Mouse (Mus musculus) cerebellum, postnatal 14 days (tissue): ENCODE data around the gene Tagap.
A peak's percentile ranks its signal among the peaks of the same experiment; 100 is the strongest.
"Not testable (repeated sequence)": the region's sequence is repeated elsewhere in the genome, so short reads cannot be mapped to it uniquely, and the experiment has no call there.

ENCODE experiments used
- DNase-seq, 2 experiments: peaks; one replicate each; pipeline ENCODE4 v3.0.0; 2021; ENCODE audit warnings: mixed read lengths in 2 of 2

Gene Tagap

DNA sequence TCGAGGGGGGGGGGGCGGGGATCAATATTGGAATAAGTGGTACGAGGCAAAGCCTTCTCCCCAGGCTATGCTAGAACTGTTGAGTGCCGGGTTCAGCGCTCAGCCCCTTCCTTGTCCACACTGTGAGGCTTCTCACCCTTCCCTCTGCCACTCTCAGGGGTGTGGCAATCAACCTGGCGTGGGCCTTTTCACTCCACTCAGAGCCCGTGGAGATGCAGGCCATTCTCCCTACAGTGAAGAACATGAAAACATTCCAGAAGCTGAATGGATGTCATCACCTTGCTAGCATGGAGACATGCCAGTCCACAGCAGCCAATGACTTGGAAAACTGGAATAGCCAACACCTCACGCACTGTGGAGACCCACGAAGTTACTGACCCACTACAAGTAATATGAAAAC, 10.0 kb upstream of the Tagap start:
- DNase-seq: no peak

DNA sequence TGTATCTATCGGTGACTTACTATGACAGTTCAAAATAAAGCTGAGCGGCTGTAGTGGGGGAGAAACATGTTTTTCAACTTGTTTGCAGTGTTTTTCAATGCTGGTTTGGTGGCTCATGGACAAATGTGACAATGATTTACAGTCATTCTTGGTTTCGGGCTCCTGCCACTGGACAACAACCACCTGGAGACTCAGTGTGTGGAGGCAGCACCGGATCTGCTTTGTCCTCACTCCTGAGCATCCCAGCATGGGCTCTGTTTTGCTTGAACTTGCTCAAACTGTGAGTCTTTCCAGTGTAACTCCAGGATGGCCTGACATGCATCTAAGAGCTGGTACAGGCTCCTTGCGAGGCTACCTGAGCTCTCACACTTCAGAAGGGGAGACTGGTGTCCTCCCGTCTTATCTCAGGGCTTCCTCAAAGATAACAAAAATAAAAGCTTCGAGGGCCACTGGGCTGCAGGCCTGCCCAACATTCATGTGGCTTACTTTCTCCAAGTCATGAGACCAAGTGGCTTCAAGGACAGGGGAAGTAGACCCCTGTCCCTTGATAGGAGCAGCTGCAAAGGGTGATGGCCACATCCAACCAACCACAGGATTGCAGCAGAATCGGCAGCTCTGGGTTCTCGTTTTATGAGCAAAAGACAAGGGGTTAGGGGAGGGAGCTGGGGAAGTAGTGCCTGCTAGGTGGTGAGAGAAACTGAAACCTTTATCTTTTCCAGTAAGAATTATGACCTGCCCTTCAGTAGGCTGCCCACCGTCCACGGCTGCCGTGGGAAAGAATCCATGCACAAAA, 8.8 kb upstream of the Tagap start:
- no peak for DNase-seq

DNA sequence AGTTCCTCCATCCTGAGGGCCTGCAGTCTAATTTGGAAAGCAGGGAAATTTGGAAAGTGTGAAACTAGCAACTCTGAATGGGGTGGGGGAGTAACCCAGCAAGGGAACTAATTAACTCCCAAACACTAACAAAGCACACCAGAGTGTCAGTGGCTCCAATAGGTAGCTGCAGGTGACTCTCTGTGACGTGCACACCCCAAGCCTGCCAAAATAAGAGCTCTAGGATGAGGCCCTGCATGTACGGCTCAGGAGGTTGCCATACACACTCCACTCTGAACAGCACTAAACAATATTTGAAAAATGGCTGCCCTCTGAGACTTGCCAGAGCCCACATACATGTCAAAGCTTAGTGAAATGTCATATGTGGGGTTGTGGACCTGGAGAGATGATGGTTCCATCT, 7.4 kb upstream of the Tagap start:
- DNase-seq: no peak

DNA sequence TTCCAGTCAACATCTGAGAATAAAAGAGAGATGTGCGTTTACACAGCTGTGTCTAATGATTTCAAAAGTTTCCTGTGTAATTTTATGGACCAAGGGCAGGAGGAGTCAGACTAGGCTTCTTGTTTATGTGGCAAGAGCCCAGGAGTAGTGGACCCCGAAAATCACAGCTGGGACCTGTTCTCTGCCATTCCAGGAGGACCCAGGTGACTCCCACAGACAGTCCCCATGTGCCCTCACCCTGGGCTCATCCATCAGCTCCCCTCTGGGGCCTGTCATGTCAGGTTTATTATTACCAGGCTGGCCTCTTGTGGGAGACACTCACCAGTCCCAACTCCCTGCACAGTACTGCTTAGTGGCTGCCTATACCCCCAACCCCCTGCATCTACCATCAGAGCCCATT, 6.6 kb upstream of the Tagap start:
- DNase-seq: no peak

DNA sequence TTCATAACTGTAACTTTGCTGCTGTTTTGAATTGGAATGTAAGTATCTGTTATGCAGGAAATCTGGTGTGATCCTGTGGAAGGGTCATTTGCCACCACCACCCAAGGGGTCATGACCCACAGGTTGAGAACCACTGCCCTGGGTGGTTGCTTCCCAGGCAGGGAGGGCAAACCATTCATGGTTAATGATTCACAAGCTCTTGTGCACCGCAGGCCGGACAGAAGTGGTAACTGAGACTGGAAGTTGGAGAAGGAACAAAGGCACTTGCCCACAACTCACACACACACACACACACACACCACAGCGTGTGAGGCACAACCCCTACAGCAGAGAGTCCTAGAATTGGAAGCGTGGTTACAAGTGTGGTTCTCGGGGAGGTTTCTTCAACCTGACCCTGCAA, 3.2 kb upstream of the Tagap start:
- no peak for DNase-seq

DNA sequence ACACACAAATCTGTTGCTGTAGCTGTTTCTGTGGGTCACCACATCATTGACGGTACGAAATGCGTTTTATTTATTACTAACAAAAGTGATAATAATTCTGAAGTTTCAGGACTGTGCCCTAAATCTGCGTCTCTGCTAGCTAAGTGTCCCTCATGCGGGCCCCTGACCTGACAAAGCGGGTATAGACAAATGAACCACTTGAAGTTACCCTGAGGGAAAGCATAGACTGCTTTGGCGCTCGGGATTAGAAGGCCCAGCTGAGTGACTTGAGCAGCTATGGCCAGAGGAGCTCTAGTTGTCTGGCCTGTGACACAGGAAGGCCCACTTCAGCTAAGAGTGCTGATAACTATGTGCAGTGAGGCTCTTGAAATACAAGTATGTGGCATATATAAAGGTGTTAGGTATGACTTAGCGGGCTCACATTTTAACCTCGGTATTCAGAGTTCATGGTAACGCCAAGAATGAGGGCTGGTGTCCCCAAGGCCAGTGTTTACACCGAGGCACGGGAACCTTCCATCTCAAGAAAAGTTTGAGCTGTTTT, 1.5 kb upstream of the Tagap start:
- DNase-seq: no peak

DNA sequence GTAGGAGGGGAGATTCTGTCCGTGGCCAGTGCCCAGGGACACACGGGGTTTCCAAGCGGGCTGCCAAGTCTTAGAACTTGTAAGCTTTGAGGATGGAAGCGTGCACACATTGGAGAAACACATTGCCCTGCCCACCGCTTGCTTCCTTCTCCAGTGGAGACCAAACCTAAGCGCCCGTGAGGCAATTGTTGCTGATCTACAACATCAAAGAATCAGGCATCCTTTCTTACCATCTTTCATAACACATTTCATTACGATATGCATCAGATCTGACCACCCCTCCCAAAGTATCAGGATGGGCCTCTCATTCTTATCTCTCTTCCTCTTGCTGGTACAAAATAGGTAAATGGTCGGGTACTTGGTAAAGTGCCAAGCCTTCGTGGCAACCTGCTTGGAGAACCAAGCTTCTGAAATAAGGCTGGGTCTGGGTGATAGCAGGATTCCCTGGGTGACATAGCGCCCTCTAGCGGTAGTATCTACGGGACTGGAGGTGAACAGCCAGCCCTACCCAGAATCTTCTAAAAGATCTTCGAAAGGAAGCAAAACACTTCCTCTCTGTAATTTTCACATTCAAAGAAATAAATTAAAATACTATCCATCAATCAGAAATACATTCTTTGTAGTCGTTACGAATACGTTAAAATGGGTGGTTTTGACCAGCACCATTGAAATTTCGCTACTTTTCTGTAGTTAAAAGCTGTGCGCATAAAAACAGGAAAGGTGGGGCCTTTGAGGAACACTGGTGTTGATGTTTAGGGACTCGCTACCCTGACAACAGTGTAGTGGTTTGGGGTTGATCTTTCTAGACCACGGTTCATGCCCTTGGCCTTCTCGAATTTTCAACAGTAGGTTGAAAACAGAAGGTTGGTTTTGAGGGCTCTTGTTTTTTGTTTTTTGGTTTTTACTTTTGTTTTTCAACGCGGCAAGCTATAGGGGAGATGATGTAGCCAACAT, 2.1 kb downstream of the Tagap start:
- peak; percentile 85 to 93 for DNase-seq

DNA sequence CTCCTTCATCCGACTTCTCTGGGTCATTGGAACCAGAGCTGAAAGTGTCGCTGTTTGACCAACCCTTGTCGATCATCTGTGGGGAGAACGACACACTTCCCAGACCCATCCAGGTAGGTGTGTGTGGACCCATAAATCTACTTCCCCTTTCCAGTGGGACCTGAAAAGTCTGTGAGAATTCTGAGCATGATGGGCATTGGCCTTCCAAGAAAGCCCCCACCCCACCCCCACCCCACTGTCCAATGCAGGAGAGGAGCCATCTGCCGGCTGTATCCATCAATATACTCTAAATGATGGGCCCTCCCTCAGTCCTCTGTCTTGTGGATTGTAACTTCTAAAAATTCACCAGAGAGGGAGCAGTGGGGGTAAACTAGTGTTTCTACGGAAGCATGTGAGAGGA, 2.9 kb downstream of the Tagap start:
- no peak for DNase-seq

DNA sequence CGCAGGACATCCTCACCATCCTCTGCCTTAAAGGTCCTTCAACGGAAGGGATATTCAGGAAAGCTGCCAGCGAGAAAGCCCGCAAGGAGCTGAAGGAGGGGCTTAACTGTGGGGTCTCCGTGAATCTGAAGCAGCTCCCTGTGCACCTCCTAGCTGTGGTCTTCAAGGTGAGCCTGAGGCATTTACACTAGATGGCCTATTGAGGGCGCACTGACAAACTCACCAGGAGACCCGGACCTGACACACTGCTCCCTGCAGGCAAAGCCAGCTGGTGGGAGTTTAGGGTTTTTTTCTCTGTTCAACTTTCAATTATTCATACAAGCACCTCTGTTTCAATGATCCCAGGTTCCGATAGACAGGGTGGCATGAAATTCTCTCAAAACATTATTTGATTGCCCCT, 3.5 kb downstream of the Tagap start:
- peak in 1 of 2 experiments; percentile 11 for DNase-seq

DNA sequence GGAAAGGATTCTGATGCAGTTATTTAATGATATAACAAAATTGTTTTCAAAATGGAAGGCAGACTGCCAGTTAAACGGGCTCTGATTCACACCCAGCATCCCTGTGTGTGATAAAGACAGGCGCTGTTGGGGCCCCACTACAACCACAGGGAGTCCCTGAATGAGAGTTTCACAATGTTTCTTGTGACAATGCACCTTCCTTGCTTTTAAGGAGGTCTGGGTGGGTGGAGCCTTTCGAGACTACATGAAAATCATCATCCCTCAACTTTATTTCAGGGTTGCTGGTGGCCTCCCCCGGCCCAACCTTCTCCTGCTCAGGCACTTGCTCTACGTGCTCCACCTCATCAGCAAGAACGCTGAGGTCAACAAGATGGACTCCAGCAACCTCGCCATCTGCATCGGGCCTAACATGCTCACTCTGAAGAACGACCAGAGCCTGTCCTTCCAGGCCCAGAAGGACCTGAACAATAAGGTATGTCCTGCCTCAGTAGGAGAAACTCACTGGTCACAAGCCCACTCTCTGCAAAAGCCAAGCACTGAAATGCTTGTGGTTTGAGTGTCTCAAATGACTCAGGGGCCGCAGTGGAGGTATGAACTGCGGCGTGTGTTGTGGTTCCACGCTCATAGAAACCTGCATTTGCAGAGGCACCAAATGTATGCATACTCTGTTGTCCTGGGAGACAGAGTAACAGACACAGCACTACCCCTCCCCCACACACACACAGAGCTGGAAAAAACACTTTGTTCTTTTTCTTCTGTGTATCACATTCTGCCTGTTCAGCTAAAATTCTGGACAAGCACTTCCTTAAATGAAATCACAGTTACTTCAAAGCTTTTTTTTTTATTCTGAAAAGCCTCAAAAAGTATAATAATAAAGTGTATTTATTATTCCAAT, 5.5 kb downstream of the Tagap start:
- no peak for DNase-seq

DNA sequence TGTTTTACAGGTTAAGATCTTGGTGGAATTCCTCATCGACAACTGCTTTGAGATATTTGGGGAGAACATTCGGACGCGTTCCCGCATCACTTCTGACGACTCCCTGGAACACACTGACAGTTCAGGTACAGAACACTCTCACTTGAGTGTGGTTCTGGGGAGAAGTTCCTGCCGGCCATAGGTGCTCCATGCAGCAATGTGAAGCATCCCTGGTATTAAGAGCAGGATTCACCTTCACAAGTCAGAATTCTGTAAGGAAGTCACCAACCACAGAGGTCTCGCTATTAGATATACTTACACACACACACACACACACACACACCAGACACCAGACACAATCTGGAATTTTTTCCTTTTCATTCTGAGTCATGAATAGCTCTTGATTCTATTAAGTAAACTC, 6.3 kb downstream of the Tagap start:
- DNase-seq: not testable (repeated sequence)

DNA sequence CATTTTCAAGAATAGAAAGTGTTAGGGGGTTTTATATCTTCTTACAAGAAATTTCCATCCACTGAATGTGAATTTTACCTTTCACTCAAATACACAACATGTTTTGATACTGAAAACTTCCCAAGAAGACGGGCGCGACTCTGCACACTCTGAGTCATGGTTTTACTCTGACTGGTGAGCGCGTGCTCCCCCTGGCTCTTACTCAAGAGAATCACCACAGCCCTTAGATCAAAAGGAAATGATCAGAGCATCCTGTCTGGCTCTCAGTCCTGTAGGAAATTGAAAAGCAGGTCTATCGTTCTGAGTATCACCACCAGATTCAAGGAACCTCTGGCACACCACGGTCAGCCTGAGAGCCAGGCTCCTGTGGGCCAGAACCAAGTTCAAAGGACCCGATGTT, 13.8 kb downstream of the Tagap start:
- DNase-seq: peak; percentile 15 to 34

DNA sequence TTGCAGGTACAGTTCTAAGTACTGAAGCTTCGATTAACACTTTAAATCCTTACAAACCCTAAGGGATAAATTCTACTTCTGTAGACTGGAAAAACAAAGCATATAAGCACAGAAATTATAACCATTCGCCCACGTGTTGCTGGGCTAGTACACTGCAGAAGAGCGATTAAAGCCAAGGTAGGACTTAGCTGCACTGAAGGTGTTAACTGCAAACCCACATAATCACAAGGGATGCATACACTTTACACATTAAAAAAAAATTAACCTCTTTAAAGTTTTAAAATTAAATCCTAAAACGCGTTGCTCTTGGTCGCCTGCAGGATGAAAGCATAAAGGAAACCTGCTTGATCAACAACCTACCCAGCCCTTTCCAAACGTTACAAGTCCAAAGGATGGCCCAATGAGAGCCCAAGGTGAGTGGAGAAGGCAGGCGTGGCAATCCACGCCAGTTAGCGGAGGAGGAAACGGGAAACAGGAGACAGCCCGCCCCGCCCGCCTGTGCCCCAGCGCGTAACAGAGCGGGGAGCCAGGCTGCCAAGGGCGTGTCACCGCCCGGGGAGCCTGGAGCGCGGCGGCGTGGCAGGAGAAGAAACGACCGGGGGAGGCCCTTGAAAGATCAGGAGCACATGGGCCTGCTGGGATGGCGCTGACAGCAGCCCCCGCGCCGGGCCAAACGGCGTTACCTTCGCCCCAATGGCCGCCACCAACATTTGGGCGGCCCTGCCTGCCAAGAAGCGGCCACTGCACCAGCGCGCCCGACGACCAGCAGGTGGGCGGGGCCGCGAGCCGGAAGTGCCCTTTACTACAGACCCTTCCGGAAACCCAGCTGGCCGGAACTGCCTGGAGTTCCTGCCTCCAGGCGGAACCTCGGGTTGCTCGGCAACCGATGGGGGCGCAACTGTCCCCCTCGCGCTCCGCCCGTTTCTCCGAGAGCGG, 19.6 kb downstream of the Tagap start, which contains the start of gene Rsph3a:
Gene Rsph3a, plus strand, starts transcription at position 498 of the 936 bp plus-strand sequence.
- peak; percentile 90 for DNase-seq

DNA sequence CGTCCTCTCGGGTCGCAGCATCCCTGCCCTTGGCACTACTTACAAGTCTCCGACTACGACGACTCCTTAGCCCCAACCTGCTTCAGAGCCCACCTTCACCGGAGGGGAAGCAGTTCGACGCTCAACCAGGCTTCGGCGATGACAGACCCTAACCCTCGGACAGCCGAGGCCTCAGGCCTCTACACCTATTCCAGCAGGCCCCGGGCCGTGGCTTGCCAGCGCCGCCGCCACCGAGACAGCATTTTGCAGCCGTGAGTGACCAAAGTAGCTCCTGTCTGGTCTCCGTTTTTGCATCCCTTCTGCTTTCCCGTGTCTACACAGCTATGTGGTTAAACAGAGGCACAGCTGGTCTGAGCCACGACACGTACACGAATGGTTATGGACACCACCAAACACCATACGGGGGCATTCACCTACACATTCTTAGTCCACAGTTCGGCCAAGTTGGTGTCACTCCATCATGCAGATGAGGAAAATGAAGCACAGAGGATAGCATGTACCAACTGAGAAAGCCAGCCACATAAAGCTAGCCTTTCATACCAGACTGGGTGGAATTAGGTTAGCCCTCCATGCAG, 20.3 kb downstream of the Tagap start:
- DNase-seq: not testable (repeated sequence)

DNA sequence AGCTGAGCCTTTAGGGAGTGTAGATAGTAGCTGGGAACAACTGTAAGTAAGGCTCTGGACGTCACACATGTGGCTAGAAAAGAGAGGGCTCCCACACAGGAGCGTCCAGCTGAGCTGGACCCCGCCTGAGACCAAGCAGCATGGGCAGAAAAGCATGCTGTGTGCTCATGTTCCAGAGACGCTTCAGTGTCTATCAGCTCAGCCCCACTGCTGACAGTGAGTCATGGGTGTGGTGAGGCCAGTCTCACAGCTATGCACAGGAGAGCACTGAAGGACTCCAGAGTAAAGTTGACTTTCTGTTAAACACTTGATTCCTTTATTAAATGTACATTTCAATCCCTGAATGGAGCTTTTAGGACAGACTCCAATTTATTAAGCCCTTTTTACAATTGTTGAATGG, 25.5 kb downstream of the Tagap start:
- DNase-seq: not testable (repeated sequence)

DNA sequence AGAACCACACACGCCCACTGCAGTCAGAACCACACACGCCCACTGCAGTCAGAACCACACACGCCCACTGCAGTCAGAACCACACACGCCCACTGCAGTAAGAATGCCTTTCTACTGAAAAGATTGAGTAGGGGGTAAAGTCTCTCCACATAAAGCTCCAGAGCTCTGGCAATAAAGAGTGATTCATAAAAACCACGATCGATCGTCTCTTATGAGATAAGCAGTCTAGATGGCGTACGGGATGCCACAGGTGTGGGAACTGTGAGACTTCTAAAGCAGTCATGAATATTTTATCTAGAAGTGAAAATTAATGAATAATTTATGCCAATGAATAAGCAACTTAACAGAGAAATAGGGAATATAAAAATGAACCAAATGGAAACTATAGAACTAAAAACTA, 31.4 kb downstream of the Tagap start:
- DNase-seq: not testable (repeated sequence)

DNA sequence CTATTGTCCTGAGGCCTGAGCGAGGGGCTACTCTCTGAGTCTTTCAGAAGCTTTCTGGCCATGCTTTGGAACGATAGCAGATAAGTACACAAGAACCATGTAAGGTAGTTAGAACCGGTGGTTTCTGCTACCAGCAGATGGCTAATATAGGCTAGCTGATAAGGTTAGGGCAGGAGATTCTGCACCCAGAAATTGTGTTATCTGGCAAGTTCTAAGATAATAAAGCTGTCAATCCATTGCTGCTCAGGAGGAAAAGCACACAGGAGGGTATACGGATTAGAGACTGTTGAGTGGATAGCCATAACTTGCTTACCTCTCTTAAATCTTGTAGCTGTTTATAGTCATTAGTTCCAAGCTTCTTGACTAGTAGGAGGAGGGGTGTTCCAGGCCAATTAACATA, 37.5 kb downstream of the Tagap start:
- DNase-seq: not testable (repeated sequence)

DNA sequence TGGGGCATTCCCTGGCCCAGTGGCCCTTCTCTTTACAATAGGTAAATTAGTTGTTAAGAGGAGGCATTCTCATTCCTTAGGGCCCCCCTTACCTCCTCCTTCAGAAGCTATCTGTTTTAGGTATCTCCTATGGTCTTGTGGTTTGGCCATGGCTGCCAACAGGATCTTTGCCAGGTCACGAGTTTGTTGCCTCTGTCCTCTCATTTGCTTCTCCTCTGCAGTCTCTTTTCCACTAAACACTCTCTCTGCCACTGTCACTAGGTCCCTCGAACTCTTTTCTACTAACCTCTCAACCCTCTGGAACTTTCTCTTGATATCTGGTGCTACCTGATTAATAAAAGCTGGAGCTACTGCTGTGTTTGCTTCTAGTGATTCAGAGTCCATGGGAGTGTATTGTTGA, 38.6 kb downstream of the Tagap start:
- not testable (repeated sequence) for DNase-seq

DNA sequence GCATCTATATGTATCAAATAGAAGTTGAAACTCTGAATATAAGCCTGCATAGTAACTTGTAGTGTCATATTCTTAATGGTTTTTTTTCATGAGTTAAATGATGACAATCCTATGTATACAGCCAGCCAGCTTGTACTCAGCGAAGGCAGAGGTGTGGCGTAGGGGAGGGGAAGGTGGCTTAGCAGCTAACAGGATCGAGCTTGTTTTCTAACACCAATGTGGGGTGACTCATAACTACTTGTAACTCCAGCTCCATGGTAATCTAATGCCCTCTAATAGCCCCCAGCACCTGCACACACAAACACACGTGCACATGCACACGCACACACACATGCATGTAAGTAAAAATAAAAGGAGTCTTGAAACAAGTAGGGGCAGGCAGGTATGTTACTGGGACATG, 42.7 kb downstream of the Tagap start:
- DNase-seq: not testable (repeated sequence)

DNA sequence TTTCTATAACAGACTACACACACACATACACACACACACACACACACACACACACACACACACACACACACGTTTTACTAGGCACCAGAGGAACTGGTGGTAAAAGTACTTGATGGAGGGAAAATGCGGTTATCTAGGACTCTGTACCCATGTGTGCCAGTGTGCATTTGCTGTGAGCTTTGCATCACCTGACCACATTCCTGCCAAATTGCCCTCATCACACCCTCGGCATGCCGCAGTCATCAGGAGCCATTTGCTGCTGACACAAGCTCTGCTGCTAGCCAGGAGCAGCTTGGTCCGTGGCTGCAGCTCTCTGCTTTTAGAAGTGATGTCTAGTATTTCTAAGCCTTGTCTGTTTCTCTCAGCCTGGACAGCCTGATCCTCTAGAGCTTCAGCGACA, 44.0 kb downstream of the Tagap start:
- not testable (repeated sequence) for DNase-seq

DNA sequence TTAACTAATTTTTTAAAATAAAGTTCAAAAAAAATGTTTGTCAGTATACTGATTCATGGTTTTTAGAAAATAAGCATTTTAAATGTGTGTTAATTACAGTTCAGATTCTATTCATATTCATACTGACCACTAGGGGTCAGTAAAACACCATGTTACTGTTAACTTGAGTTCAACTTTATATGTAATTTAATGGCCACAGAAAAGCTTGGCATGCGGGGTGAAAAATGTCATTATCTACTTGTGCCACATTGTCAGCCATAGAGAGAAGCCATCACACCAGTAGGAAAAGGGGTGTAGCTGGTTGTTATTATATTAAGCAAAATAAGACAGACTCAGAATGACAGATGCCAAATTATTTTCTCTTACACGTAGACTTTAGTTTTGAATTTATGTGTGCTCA, 57.7 kb downstream of the Tagap start:
- not testable (repeated sequence) for DNase-seq
